Mouse (Mus musculus) c-Kit-positive CD71-negative TER-119-negative erythroid progenitor cells, embryonic 14.5 days (primary cell): Measurements from ENCODE around the gene Catsper2.
"Not testable (repeated sequence)": the region's sequence is repeated elsewhere in the genome, so short reads cannot be mapped to it uniquely, and the experiment has no call there.

ENCODE experiments used
- DNase-seq: peaks from one replicate; pipeline ENCODE4 v3.0.0-alpha.2; 2013; ENCODE audit warnings: low read depth

Gene Catsper2

DNA sequence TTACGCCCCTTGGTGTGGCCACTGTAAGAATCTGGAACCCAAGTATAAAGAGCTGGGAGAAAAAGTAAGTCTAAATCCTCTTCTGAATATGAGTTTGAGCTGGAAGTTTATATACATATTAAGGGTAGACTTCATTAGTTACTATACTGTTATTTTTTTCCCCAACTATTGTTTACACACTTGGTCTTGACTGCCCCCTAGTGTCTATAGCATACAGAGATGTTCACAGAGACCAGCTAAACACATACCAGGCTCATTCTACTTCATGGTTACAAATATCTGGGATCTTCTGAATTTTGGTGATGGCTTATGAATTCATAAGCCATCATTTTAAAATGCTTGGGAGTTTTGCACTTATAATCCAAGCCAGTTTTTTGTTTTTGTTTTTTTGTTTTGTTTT is 21.3 kb upstream of the Catsper2 start:
- DNase-seq, result no peak

DNA sequence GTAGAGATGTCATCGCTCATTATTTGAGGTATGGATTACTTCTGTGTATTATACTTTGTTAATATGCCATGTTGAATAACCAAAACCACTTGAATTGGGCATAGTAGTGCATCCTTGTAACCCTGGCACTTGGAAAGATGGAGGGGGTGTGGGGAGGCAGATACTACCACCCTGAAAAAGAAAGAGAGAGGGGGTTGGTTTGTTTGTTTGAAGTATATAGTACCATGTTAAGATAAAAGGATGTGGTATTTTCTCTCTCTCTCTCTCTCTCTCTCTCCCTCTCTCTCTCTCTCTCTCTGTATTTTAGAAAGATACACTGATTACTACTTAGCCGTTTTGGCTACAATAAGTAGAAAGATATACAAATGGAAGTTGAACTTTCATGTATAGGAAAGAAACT is 12.3 kb upstream of the Catsper2 start:
- DNase-seq, result no peak

DNA sequence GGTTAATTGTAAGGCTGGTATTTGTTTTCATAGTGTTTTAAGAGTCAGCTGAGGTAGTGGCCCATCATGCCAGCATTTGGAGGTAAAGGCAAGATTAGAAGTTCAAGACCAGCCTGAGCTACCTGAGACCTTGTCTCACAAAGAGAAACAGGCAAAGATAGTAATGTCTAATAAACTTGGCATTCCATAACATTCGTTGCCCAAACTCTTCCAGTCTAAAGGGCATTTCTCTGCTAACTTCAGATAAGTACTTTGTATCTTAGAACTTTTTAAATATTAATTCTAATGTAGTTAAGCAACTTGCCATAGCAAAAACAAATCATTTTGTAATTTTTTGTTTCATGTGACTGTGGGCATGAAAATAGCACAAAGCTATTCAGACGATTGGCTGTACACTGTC is 9.6 kb upstream of the Catsper2 start:
- no peak for DNase-seq

DNA sequence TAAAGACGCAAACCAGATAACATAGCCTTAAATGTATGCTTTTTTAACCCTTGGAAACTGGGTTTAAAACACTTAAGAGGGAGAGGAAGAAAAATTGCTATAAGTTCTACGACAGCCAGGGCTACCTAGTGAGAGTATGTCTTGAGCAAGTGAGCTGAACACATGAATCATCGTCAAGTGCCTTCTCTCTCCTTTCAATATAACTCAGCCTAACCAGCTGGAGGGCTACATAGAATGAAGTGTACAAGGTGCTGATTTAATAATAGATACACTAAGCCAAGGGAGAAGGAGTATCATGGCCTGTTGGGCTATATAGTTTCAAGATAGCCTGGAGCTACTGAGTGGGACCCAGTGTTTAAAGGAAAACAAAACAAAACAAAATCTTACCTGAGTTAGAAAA is 4.9 kb upstream of the Catsper2 start:
- DNase-seq, result no peak

DNA sequence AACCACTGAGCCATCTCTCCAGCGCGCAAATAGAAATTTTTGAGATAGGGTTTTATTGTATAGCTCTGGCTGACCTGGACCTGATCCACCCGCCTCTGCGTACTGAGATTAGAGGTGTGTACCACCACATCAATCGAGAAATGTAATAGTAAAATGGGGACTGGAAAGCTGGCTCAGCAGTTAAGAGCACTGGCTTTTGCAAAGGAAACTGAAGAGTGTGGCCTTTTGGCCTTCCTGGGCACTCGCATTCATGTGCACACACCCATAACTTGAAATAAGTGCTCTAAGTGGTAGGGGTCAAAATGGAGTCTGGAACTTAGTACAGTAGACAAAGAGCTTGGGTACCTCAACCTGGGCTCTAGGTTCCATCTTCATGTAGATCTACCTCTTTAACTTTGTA is 2.8 kb upstream of the Catsper2 start:
- no peak for DNase-seq

DNA sequence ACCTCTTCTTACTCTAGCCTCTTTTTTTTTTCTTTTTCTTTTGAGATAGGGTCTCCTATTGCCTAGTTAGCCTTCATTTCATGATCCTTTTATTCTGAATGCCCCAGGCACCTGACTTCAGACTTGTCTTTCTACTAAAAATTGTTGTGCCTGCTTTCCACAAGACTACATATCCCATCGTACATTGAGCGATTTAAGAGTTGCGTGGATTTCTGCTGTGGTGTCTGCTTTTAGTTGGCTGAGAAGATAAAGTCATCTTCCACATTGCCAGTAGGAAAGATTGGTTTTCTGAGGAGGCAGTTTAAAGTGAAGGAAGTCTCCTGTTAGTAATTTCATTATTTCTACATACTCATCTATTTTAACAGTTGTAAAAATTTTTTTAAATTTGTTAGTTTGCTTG is 2.0 kb upstream of the Catsper2 start:
- no peak for DNase-seq

DNA sequence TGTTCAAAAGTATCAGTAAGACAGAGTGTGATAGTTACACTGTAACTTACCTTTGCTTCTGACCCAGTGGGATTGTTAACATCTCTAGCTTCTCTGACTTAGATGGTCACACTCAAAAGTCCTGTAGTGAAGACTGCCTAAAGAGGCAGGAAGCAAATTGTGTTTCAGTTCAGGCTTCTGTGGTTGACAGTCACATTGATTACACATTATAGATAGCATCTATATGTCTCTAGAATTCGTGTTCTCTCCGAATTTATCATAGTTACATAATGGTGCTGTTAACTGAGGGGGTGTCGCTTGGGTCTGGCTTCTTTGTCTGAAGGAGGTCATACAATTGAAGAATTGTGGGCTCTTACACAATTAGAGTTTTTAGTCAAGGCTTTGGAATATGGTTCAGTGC is 1.5 kb upstream of the Catsper2 start:
- DNase-seq, result no peak

DNA sequence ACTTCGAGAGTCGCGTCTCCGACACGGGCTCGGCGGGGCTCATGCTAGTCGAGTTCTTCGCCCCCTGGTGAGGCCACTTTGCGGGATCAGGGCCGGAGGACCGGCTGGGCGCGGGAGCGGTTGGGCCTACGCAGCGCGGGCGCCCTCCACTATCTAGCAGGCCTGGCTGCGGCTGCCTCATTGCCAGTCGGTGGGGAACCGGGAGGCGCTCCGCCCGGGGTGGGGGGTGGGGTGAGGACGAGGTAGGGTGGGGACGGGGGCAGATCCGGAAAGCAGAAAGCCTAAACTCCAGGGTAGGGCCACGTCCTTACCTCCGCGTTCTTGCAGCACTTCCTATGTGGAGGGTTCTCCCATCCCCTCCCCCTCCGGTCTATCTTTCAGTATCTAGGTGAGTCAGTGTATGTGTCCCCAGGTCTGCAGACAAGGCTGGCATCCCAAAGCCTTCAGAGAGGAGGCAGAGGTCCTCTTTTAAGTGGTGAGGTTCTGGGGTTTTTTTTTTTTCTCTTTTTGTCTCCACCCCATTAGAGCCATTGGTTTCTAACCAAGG is 620 bp upstream of the Catsper2 start:
- DNase-seq, result peak; percentile 52

DNA sequence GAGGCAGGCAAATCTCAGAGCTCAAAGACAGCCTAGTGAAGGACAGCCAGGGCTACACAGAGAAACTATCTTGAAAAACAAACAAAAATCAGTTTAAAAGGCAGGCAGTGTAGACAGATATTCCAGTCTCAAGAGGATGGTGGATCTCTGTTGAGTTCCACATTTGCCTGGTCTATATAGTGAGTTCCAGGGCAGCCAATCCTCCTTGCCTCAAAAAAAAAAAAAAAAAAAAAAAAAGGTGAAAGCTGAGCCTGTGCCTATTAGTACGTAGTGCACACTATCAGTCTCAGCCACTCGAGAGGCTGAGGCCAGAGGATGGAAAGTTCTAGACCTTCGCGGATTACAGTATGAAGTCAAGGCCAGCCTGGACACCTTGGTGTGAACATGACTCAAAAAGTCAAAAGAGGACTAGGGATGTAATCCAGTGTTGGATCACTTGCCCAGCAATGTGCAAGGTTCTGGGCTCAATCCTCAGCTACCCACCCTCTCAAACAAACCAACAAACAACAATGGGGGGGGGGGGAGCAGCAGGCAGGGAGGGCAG is 677 bp downstream of the Catsper2 start:
- DNase-seq, result peak; percentile 22

DNA sequence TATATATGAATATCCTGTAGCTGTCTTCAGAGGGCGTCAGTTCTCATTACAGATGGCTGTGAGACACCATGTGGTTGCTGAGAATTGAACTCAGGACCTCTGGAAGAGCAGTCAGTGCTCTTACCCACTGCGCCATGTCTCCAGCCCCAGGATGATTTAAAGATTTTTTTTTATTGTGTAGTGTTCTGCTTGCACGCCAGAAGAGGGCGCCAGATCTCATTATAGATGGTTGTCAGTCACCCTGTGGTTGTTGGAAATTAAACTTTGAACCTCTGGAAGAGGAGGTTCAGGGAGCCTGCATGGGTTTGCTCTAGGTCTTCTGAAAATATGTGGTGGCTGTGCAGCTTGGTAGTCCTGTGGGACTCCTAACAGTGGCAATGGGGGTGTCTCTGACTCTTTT is 5.4 kb downstream of the Catsper2 start:
- peak; percentile 56 for DNase-seq

DNA sequence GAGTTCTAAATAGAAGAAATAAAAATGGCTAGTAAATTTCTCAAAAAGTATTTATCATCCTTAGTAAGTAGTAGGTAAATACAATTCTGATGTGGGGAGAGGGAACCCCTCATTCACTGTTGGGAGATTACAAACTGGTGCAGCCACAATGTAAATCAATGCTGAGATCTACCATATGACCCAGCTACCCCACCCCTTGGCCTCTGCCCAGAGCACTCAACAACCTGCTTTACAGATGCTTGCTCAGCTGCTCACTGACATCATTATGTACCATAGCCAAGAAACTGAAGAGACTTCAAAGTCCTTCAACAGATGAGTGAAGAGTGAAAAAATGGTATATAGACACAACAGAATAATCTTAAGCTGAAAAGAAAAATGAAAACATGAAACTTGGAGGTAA is 10.3 kb downstream of the Catsper2 start:
- no peak for DNase-seq

DNA sequence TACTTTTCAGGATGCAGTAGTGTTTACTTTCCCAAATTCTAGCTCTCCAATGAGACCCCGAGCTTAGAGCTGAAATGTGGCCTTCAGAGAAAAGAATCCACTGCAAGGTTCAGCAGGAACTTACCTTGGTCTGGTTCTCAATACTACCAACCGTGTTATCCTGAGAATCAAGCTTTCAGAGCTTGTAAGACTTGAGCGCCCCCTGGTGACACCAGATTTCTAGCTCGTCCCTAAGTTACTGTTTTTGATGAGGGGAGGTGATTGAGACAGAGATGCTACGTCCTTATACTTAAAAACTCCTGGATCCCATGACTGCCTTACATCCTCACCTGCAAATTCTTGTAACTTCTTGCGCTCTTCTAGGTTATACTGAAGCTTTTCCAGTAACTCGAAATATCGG is 17.0 kb downstream of the Catsper2 start:
- DNase-seq, result peak; percentile 74

DNA sequence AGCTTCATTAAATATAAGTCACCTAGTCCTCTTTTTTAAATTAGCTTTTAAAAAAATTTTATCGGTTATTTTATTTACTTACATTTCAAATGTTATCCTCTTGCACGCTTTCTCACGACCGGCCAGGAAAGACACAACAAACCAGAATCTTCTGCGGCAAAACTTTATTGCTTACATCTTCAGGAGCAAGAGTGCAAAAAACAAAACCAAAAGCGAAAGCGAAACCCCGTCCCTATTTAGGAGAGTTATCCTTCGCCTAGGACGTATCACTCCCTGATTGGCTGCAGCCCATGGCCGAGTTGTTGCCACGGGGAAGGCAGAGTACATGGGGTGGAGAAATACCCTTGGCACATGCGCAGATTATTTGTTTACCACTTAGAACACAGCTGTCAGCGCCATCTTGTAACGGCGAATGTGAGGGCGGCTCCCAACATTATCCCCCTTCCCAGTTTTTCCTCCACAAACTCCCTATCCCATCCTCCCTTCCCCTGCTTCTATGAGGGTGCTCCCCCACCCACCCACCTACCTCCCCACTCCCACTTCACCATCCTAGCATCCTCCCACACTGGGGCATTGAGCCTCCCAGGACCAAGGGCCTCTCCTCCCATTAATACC is 26.5 kb downstream of the Catsper2 start, which contains the start of gene Strc:
Strc (minus strand) TSS at position 208 of the 615 bp plus-strand sequence.
- not testable (repeated sequence) for DNase-seq

DNA sequence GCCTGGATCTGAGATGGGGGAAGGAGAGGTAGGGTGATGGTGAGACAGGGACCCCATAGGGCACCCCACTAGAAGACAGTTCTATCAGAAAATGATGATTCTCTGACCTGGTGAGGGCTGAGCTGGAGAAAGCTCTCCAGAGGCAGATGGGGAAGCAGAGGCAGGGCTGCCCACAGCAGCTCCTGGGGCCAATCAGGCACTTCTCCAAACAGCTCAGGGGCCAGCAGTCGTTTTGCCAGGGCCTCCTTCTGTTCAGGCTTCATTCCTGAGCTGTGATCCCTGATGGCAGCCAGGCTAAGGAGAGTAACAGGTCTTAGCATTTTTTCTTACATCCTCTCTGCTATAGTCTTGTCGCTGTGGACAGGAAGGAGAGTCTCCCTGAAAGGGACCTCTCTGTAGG is 38.8 kb downstream of the Catsper2 start:
- DNase-seq, result no peak

DNA sequence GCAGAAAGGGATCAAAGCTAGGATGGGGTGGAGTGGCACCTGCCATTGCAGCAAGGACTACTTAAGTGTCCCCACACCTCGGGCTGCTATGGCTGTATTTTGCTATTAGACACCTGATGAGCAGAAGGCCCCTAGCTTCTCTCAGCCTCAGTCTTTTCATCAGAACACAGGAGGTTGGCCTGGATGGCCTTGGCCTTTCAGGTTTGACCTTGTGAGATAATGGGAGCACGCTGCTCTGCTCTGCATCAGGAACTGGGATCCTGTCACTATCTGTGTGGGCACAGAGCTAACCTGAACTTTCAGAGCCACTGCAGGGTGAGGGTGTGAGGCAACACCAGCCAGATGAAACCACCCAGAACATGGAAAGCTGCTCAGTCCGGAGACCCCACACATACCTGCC is 41.3 kb downstream of the Catsper2 start:
- no peak for DNase-seq

DNA sequence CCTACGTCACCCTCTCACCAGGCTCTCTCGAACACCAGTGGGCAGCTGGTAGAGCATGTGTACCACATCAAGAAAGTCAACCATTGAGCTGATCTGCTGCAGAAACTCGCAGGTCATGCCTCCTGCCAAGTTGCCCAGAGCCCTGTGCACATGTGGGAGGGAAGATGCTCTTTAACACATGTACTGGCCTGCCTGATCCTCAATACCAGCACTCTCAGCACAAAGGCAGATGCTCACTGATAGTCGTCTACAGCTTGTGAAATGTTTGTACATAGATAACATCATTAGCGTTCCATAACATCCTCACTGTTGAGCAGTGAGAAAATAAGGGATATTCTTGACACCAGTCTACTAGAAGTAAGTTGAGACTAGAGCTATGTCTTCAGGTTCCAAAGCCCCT is 42.7 kb downstream of the Catsper2 start:
- DNase-seq, result no peak

DNA sequence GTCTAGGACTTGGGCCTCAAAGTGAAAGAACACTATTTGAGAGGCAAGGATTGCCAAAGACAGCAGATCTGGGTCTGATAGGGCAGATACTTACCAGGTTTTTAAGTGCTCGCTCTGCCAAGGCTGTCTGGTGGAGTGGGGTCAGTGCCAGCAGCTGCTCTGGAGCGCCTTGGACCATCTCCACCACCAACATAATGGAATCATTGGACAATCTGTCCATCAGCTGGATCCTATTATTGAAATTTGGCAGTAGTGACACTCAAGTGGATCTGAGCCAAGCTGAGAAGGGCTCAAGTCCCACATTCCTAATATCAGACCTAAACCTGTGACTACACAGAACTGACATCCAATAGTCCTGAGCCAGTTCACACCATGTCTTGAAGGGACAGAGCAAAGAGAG is 44.8 kb downstream of the Catsper2 start:
- no peak for DNase-seq

DNA sequence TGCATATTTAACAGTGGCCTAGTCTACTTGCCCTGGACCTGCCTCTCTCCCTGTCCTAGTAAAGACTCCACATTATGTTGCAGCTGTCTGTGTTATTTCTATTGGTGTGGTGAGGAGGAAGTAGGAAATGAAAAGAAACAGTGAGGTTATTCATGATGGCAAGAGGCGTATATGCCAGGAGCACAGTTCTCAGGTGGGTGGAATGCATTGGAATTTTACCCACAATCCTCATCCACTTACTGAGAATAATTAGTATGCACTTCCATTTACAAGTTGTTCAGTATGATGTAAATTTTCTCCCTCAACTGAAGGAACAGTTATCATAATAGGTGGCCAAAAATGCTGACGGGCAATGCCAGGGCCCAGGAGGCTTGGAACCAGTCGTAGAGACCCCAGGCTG is 49.9 kb downstream of the Catsper2 start:
- no peak for DNase-seq

DNA sequence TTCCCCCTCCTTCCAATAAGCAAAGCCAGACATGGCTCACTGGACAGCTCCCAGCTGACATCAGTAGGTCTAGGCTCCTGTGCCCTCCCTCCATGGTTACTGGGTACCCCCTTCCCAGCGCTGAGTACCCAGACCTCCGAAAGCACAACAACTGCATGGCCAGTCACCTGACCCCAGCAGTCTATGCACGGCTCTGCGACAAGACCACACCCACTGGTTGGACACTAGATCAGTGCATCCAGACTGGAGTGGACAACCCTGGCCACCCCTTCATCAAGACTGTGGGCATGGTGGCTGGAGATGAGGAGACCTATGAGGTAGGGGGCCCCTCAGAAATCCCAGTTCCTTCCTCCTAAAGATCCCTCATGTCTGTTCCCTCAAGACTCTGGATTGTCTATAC is 54.1 kb downstream of the Catsper2 start:
- DNase-seq, result no peak

DNA sequence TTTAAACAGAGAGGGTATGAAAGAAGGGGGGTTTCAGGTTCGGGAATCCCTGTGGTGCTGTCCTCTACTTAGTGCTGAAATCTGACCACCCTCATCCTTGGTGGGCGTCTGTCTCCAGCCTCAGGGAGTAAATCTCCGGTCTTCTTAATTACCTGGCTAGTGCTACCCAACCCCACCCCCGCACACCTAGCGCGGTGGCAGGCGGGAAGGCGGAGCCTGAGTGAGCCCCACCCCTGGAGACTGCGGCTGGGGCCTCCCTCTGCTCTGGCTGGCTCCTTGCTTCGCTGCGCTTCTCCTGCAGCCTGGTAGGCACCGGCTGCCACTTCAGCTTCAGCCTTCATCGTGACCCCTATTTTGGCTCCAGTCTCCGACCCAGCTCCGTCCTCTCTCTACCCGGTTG is 55.2 kb downstream of the Catsper2 start:
- no peak for DNase-seq

DNA sequence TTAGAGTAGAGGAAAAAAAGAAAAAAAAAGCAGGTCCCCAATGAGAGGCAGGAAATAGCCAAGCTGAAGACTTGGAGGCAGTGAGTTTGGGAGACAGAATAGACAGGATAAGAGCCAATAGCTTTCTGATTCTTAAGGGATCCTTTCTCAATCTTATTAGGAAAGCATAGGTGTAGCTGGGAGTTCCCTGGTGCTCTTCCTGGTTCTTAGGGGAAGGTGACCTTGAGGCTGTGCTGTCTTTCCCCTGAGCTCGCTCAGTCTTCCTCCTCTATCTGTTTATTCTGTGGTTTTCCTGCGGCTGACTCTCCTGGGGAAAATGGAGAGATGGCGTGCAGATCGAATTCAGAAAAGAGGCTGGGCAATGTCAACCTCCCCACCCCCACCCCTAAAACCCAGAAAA is 55.6 kb downstream of the Catsper2 start:
- no peak for DNase-seq

DNA sequence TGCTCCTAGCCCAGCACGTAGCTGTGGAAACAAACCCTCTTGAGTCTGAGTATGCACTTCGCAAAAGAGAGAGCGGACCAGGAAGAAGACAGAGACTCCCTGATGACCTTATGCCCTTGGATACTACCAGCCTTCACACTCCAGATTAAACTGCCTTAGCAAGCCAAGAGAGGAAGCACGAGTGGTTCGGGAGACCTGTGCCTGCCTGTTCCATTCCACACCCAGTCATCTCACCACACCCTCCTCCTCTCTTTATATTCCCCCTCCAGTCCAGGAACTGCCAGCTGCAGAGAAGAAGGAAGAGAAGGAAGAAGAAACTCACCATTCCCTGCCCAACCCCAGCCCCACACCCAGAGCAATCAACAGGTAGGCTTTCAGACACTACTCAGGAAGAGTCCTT is 56.1 kb downstream of the Catsper2 start, which contains the start of gene Ckmt1:
Ckmt1 (plus strand) TSS at position 221 of the 400 bp plus-strand sequence.
- no peak for DNase-seq

DNA sequence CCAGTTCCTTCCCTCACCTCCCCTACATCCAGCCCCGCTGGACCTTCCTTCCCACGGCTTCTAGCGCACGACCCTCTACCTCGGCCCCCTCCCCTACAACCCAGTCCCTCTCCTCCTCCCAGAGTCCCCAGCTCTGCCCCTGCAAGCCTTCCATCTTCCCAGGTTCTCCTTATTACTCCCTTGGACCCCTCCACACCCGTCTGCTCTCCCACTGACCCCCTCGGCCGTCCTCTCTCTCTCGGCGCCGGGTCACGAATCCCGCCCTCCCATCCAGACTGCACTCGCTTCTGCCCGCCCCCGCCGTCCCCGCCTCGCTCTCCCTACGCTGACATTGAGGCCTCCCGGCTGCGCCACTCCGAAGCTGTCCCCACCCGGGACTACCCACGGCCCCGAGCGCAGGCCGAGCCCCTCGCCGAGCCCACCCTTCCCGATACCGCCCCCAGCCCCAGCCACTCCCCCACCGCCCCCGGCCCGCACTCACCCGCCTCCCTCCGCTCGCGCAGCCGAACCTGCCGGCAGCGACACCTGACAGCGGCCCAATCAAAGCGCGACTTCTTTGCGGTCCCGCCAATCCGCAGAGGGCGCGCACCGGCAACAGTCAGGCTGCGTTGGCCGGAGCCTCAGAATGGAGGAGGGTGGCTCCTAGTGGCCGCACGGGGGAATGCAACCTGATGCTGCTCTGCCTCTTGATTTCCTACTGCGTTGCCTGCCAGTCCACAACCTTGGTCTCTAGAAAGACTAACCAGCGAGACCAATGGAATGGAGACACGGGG is 58.6 kb downstream of the Catsper2 start, which contains the start of gene Ppip5k1:
Ppip5k1 (minus strand) TSS at position 577 of the 773 bp plus-strand sequence.
- peak; percentile 90 for DNase-seq
